Mouse (Mus musculus) lung, postnatal 0 days (tissue): ENCODE measurements at regions not wholly inside any gene's neighbourhood (a gene's known extent, or its start where the extent isn't known, plus 50 kb on each side); places are given as distances from the start of the nearest gene placed in this dataset.

Experiments used
- ATAC-seq: fragments of 200-750 bp; cut with Nextera tagmentation; 2 replicates; pipeline ENCODE4 v1.8.0; 2017; ENCODE audit warnings: moderate library complexity
- DNase-seq: peaks from one replicate; pipeline ENCODE4 v3.0.0-alpha.2; 2016; ENCODE audit warnings: low spot score
- H3K27ac ChIP-seq: fragments of 300-500 bp; sonication (generic); 2 replicates; pipeline ENCODE4 v1.5.1; 2014; ENCODE audit warnings: antibody characterized with exemption, mild to moderate bottlenecking, low read length, mixed read lengths
- H3K27me3 ChIP-seq: fragments of 300-500 bp; sonication (generic); replicated peaks from 2 replicates; pipeline ENCODE4 v1.6.1; 2014; ENCODE audit warnings: low read length, mixed read lengths; ENCODE audit not compliant: insufficient read depth
- H3K36me3 ChIP-seq: fragments of 300-500 bp; sonication (generic); 2 replicates; pipeline ENCODE4 v1.6.1; 2014; ENCODE audit warnings: low read length, mixed read lengths; ENCODE audit not compliant: insufficient read depth
- H3K4me1 ChIP-seq: fragments of 300-500 bp; sonication (generic); 2 replicates; pipeline ENCODE4 v1.6.1; 2014; ENCODE audit warnings: antibody characterized with exemption, low read depth, low read length, mixed read lengths; ENCODE audit not compliant: insufficient read depth
- H3K4me2 ChIP-seq: fragments of 300-500 bp; sonication (generic); replicated peaks from 2 replicates; pipeline ENCODE4 v1.6.1; 2014; ENCODE audit warnings: low read depth, mild to moderate bottlenecking, low read length, moderate library complexity, mixed read lengths
- H3K4me3 ChIP-seq: fragments of 300-500 bp; sonication (generic); 2 replicates; pipeline ENCODE4 v1.5.1; 2014; ENCODE audit warnings: low read depth, low read length
- H3K9ac ChIP-seq: fragments of 300-500 bp; sonication (generic); replicated peaks from 2 replicates; pipeline ENCODE4 v1.6.1; 2014; ENCODE audit warnings: low read depth, mild to moderate bottlenecking
- H3K9me3 ChIP-seq: fragments of 300-500 bp; sonication (generic); 2 replicates; pipeline ENCODE4 v1.6.1; 2016; ENCODE audit warnings: low read length, mixed read lengths
- CTCF ChIP-seq: IDR thresholded peaks from 2 replicates; pipeline ENCODE4 v1.5.1; 2016; ENCODE audit warnings: antibody characterized with exemption, mild to moderate bottlenecking
- EP300 ChIP-seq: IDR thresholded peaks from 2 replicates; pipeline ENCODE4 v1.6.1; 2016; ENCODE audit warnings: antibody characterized with exemption, mild to moderate bottlenecking, control low read depth
- WGBS: fragments of 180-500 bp; shearing (Covaris S2); extraction: QIAGEN DNeasy Blood & Tissue Kit; methylation state at CpG from one replicate; pipeline ENCODE4 v1.1.7; 2014; 5-methylcytosine and 5-hydroxymethylcytosine counted together

DNA sequence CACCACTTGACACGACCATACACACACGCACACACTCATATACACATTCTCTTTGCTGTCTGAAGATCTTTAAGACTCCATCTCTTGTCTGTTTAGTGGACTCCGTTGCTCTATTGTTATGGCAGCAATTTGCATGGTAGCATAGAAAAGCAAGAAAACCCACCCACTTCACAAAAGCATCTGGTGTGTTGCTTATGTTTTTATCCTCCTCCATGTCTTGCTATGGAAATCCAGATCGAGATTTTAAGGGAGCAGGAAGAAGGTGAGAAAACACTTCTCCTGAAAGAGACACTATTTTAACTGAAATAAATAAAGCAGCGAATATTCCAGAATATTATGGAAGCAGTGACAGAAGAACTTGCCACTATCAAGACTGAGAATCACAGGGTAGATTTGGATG lies 207.5 kb upstream of the Stac start:
- H3K9ac ChIP-seq = no peak overlapping the region
- WGBS = 63% methylated on average over 5 of the region's 5 CpGs

DNA sequence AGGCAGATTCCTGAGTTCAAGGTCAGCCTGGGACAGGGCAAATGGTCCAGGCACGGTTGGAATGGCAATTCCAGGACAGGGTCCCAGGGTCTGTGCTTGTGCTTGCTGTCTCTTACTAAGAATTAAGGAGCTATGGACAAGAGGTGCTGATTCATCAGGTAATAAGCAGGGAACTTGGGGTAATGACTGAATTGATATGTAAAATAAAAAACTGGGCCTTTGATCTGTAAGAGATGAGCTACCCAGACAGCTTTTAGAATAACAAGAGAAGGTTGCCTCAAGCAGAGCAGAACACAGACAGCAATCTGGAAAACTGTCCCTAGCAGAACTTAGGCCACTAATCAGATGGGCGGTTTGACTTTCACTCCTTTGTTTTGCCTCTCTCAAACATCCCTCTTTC lies 189.6 kb upstream of the Stac start:
- 61% methylated on average over 2 of the region's 2 CpGs for WGBS
- ATAC-seq (no peak), DNase-seq (no peak)
- Histone ChIP-seq H3K4me1 (no peaks in the 10 kb centered on the region), H3K4me2 (no peak overlapping the region), H3K9me3 (no peaks in the 10 kb centered on the region), H3K9ac (no peak overlapping the region), H3K27ac (no peak overlapping the region), H3K4me3 (no peak overlapping the region), H3K27me3 (no peaks in the 10 kb centered on the region), H3K36me3 (no peaks in the 10 kb centered on the region)
- TF ChIP-seq CTCF (no peak), EP300 (no peak)

More for the DNA sequence above, 207.5 kb upstream of the Stac start:
- Histone ChIP-seq H3K4me3 (no peak overlapping the region), H3K27ac (no peak overlapping the region), H3K27me3 (no peaks in the 10 kb centered on the region), H3K4me2 (no peak overlapping the region), H3K9me3 (no peaks in the 10 kb centered on the region), H3K4me1 (no peaks in the 10 kb centered on the region), H3K36me3 (no peaks in the 10 kb centered on the region)
- TF ChIP-seq EP300 (no peak), CTCF (no peak)
- DNase-seq (no peak), ATAC-seq (no peak)

DNA sequence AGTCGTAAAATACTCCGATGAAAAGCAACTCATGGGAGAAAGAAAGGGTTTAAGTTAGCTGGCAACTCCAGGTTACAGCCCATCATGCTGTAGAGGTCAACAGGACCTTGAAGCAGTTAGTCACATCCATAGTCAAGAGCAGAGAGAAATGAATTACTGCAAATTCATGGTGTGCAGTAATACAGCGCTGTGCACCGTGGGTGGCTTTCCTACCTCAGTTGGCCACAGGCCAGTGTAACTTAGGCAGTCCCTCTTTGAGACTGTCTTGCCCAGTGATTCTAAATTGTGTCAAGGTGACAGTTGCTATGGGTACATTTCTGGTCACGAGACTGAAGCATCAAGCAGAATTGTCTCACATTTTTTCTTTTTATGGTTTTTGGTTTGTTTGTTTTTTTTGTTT lies 186.7 kb upstream of the Stac start:
- H3K27me3 ChIP-seq = no peaks in the 10 kb centered on the region
- H3K27ac ChIP-seq = no peak overlapping the region
- no peak for TF ChIP-seq EP300
- WGBS = 84% methylated on average over 5 of the region's 5 CpGs
- H3K9me3 ChIP-seq = no peaks in the 10 kb centered on the region
- no peak overlapping the region for H3K4me3 ChIP-seq
- H3K9ac ChIP-seq = no peak overlapping the region
- ATAC-seq (no peak), DNase-seq (no peak)
- no peaks in the 10 kb centered on the region for H3K36me3 ChIP-seq
- no peak overlapping the region for H3K4me2 ChIP-seq
- no peaks in the 10 kb centered on the region for H3K4me1 ChIP-seq

DNA sequence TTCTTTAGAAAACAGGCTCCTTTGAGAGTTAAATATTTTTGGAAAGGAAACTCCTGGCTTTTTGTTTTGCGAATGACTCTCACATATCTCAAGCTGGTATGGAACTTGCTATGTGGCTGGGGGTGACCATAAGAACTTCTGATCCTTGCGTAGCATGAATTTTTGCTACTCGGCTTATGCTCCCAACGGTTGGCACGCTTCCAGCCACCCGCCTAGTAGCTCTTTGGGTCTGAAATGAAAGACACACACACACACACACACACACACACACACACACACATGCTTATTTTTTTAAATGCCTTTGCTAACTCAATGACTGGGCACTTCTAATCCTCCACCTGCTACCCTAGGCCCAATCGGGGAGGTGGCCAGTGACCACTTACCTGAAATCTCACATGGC lies 180.3 kb upstream of the Stac start:
- H3K27me3 ChIP-seq = no peaks in the 10 kb centered on the region
- no peak overlapping the region for H3K4me3 ChIP-seq
- no peak overlapping the region for H3K4me2 ChIP-seq
- H3K9me3 ChIP-seq = no peaks in the 10 kb centered on the region
- no peaks in the 10 kb centered on the region for H3K4me1 ChIP-seq
- no peak overlapping the region for H3K9ac ChIP-seq
- DNase-seq (no peak), ATAC-seq (no peak)
- WGBS = 65% methylated on average over 7 of the region's 7 CpGs
- H3K36me3 ChIP-seq = no peaks in the 10 kb centered on the region
- H3K27ac ChIP-seq = no peak overlapping the region
- no peak for TF ChIP-seq EP300
- no peak for TF ChIP-seq CTCF

DNA sequence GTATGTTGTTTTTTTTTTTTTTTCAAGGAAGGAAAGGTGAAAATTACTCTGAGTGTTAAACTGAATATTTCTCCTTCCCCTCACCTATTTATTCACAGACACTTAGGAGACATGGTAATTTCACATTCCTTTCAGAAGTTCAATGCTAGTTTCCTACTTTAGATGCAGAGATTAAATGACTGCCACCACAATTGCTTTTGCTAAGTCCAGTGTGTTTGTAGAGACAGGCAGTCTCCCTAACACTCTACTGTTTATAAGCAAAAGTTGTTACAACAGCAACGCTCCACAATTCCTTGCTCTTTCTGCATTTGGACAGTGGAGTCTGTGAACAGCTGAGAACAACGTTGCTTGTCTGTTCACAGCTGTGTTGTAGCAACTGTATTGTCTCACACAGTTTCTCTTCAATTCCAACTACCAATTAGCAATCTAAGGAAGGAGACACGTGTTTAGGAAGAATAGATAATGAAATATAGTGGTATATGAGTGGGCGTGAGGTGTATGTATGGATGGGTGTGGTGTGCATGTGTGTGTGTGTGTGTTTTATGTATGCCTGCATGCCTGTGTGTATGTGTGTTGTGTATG lies 179.7 kb upstream of the Stac start:
- Histone ChIP-seq H3K36me3 (no peaks in the 10 kb centered on the region), H3K9me3 (no peaks in the 10 kb centered on the region), H3K4me1 (no peaks in the 10 kb centered on the region), H3K27ac (no peak overlapping the region), H3K27me3 (no peaks in the 10 kb centered on the region), H3K4me2 (no peak overlapping the region), H3K4me3 (no peak overlapping the region), H3K9ac (no peak overlapping the region)
- 71% methylated on average over 4 of the region's 4 CpGs for WGBS
- no peak for DNase-seq
- no peak for ATAC-seq
- TF ChIP-seq CTCF (no peak), EP300 (no peak)

DNA sequence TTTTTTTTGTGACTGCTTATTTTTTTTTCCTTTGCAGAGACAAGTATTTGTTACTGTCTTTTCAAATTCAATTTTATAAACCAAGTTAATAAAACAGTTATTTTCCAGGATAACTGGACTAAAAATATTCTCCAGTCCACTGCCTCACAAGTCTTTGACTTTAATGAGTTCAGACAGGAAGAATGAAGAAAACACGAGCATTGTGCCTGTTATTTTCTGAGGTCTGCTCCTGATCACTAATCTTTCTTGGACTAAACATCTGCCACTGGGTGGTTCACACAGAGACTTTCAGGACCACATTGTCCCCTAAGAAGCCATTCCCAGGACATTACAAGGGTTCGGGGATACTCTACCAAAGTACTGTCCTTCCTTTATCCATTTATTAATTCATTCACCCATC lies 167.9 kb upstream of the Stac start:
- Histone ChIP-seq H3K4me3 (no peak overlapping the region), H3K27ac (no peak overlapping the region), H3K27me3 (no peaks in the 10 kb centered on the region), H3K9me3 (no peaks in the 10 kb centered on the region), H3K36me3 (no peaks in the 10 kb centered on the region), H3K4me1 (no peaks in the 10 kb centered on the region), H3K4me2 (no peak overlapping the region), H3K9ac (no peak overlapping the region)
- DNase-seq (no peak), ATAC-seq (no peak)
- TF ChIP-seq CTCF (no peak), EP300 (no peak)
- 63% methylated on average over 2 of the region's 2 CpGs for WGBS

DNA sequence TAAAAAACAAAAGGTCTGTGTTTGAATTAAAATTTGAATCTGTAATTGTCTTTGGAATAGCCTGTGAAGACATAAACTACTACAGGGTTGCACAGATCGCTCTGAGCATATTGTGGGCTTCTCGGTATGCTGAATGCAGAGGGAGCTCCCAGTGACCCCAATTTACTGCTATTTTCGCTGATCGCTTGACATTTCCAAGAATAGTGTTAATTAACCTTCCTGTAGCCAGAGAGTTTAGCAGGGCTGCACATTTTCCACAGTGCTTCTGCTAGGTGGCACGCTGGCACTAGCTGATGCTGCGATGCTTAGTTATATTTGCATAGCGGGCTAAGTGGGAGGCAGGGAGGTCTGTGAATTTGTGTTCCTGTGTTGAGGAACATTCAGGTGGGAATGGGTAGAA lies 164.8 kb upstream of the Stac start:
- ATAC-seq (no peak), DNase-seq (no peak)
- H3K9me3 ChIP-seq = no peaks in the 10 kb centered on the region
- 82% methylated on average over 7 of the region's 7 CpGs for WGBS
- no peaks in the 10 kb centered on the region for H3K36me3 ChIP-seq
- H3K4me2 ChIP-seq = no peak overlapping the region
- TF ChIP-seq EP300 (no peak), CTCF (no peak)
- no peak overlapping the region for H3K4me3 ChIP-seq
- H3K27me3 ChIP-seq = no peaks in the 10 kb centered on the region
- no peak overlapping the region for H3K9ac ChIP-seq
- no peaks in the 10 kb centered on the region for H3K4me1 ChIP-seq
- H3K27ac ChIP-seq = no peak overlapping the region
